Mouse (Mus musculus) T-helper 1 cell (primary cell): ENCODE measurements around the gene Uggt2.

Experiments used
- in situ Hi-C: fragments of 300-600 bp; cut with MboI, MseI; formaldehyde crosslinking; loops from one replicate; pipeline ENCODE4 v1.15.1; 2025; ENCODE audit warnings: high pct_unique_total_duplicates

Gene Uggt2

GRCm38 (mm10) chr14:119037076-119037683 is 62.0 kb downstream of the Uggt2 start:
- in situ Hi-C loops = no loop called here

GRCm38 (mm10) chr14:119027675-119028253 is 71.5 kb downstream of the Uggt2 start:
- in situ Hi-C loops = no loop called here

GRCm38 (mm10) chr14:119027130-119027529 is 72.1 kb downstream of the Uggt2 start:
- in situ Hi-C loops = no loop called here

- in situ Hi-C loops = no loop called here
These were observed 73.3 kb downstream of the Uggt2 start for GRCm38 (mm10) chr14:119025889-119026288.

- in situ Hi-C loops = no loop called here
These were observed 85.7 kb downstream of the Uggt2 start for GRCm38 (mm10) chr14:119013549-119013948.

- in situ Hi-C loops = no loop called here
These were observed 86.4 kb downstream of the Uggt2 start for GRCm38 (mm10) chr14:119012607-119013431.

GRCm38 (mm10) chr14:119009531-119009930 is 89.7 kb downstream of the Uggt2 start:
- in situ Hi-C loops = no loop called here

GRCm38 (mm10) chr14:119008031-119008590 is 91.1 kb downstream of the Uggt2 start:
- in situ Hi-C loops = no loop called here

GRCm38 (mm10) chr14:119007103-119007951 is 91.9 kb downstream of the Uggt2 start:
- in situ Hi-C loops = no loop called here

GRCm38 (mm10) chr14:119006441-119007102 is 92.7 kb downstream of the Uggt2 start:
- in situ Hi-C loops = no loop called here

GRCm38 (mm10) chr14:119005834-119006233 is 93.4 kb downstream of the Uggt2 start:
- in situ Hi-C loops = no loop called here

GRCm38 (mm10) chr14:119003320-119003719 is 95.9 kb downstream of the Uggt2 start:
- in situ Hi-C loops = no loop called here

GRCm38 (mm10) chr14:118995226-118995925 is 103.9 kb downstream of the Uggt2 start:
- in situ Hi-C loops = loop anchor here (25.0 kb wide), 1 partner anchor 1292 kb away; the partner anchor contains the start of gene Mbnl2

GRCm38 (mm10) chr14:118987523-118988496 is 111.4 kb downstream of the Uggt2 start:
- in situ Hi-C loops = loop anchor here (10.0 to 25.0 kb wide), 2 partner anchors 853 to 1299 kb away; partner anchors contain the start of genes Gpr180, Mbnl2 and Tgds

GRCm38 (mm10) chr14:118986653-118987522 is 112.3 kb downstream of the Uggt2 start:
- in situ Hi-C loops = loop anchor here (10.0 to 25.0 kb wide), 2 partner anchors 852 to 1300 kb away; partner anchors contain the start of genes Gpr180, Mbnl2 and Tgds

- in situ Hi-C loops = loop anchor here (5.0 to 25.0 kb wide), 3 partner anchors 72 to 1303 kb away; partner anchors contain the start of genes Gpr180, Mbnl2 and Tgds
These were observed 115.1 kb downstream of the Uggt2 start for GRCm38 (mm10) chr14:118984161-118984560.

- in situ Hi-C loops = loop anchor here (5.0 to 25.0 kb wide), 3 partner anchors 71 to 1304 kb away; partner anchors contain the start of genes Gpr180, Mbnl2 and Tgds
These were observed 115.8 kb downstream of the Uggt2 start for GRCm38 (mm10) chr14:118983396-118983795.
